Mouse (Mus musculus): ENCODE results near the gene Cep83.

DNA sequence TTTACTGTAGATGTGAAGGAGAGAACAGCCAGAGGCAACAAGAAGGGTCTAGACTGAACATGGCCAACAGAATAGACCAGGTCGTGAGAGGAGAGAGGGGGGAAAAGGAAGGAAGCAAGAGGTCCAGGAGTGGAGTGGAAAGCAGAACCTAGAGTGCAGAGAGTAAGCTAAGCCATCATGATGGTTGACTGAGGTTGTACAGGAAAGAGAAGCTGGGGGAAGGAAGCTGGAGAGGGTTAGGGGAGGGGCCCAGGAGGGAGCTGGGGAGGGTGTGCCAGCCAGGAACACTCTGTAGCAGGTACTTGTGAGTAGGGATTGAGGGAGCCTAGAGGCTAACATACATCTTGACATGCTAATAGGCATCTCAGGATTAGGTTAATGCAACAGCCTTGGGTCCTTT, 1.9 kb downstream of the Cep83 start:
- TF ChIP-seq GATA1 (IDR thresholded peaks at IDR 0.05; ENCODE audit: low read length), result no peak
- TF ChIP-seq TAL1 (IDR thresholded peaks at IDR 0.05; ENCODE audit: low read length), result no peak

Measured in erythroblast, embryonic 14.5 days (primary cell).